Mouse (Mus musculus) megakaryocyte-erythroid progenitor cell, adult 5-6 weeks (primary cell): ENCODE data around the gene Gm20605. TPM values are rescaled to one million over a fixed set of nuclear protein-coding genes. Genes with fewer than 3 reads are reported as not detected.
"Not testable (repeated sequence)": the region's sequence is repeated elsewhere in the genome, so short reads cannot be mapped to it uniquely, and the experiment has no call there.

Source experiments
- ATAC-seq: replicated peaks from 2 replicates; pipeline ENCODE4 v1.8.0; 2016; ENCODE audit warnings: mild to moderate bottlenecking, inconsistent platforms; ENCODE audit not compliant: severe bottlenecking, poor library complexity, low FRiP score, low TSS enrichment
- total RNA-seq, 2 experiments: library from RNA; stranded (forward) in 1 of 2; stranded (reverse) in 1 of 2; fragments of 200-1000, 215-1000 nt in 1 of 2; fragments of >200 nt in 1 of 2; fragmentation: Nextera tagmentation in 1 of 2; gene quantifications; 2 replicates each; pipeline ENCODE4 v1.2.3; 2014 to 2017

Gene Gm20605
- total RNA-seq, 2 experiments from 2014 or later = 3.1 to 22.4 TPM

DNA sequence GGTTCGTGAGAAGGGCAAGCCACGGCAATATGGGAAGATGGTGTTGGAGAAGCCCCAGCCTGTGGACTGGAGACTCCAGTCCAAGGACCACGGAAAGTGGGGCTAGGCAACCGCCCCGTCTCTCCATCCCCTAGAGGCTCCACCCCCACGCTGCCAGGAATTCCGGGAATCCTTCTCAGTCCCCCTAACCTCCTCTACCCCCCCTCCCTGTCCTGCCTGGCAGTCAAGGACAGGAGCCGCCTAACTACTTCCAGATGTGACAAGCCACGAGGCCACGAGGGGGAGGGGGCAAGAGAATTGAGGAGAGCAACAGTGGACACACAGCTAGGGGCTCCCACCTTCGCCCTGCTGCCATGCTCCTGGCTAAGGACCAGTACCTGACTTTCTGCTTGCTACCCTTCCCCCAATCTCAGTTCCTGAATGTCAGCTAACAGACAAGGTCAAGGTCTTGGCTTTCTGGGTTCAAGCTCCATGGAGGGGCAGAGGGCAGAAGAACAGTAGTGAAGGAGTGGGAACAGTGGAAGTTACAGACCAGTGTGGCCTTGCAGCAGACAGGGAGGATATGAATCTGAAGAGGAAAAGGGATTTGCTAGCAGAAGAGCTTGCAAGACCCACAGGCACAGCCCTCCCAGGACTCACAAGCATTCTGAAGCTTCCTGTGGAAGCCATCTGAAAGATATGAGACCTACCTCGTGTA lies 18.3 kb upstream of the Gm20605 start:
- no peak for ATAC-seq

GRCm38 (mm10) chr5:137611245-137611602 lies 17.8 kb upstream of the Gm20605 start:
- ATAC-seq = no peak

- no peak for ATAC-seq
Measured at GRCm38 (mm10) chr5:137613076-137613475, 15.9 kb upstream of the Gm20605 start.

DNA sequence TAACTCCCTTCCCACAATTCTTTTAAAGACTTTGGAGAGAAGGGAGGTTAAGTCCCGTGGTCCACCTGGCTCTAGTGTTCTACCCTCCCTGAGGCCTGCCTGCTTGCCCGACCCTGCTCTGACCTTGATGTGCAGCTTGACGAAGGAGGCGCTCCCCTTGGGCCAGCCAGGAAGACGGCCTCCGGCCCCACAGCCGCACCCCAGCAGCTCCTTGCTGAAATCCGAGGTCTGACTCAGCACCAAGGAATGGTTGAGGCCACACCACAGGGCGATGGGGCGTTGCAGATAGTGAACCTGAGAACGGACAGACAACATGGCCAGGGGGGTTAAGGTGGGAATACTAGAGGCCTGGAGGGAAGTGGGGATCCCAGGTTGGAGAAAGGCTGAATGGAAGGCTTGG lies 15.4 kb upstream of the Gm20605 start, which contains the start of gene Pcolce:
Pcolce (minus strand) TSS at position 235 of the 400 bp plus-strand sequence.
- no peak for ATAC-seq

DNA sequence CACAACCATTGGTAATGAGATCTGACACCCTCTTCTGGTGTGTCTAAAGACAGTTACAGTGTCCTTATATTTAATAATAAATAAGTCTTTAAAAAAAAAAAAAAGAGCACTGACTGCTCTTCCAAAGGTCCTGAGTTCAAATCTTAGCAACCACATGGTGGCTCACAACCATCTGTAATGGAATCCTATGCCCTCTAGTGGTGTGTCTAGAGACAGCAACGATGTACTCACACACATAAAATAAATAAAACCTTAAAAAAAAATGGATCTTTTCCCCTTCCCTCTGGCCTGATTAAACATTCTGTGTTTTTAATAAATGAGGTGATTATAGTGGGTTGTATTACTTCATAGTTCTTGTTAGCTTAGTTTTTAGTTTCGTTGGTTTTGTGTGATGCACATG lies 14.1 kb upstream of the Gm20605 start:
- not testable (repeated sequence) for ATAC-seq

DNA sequence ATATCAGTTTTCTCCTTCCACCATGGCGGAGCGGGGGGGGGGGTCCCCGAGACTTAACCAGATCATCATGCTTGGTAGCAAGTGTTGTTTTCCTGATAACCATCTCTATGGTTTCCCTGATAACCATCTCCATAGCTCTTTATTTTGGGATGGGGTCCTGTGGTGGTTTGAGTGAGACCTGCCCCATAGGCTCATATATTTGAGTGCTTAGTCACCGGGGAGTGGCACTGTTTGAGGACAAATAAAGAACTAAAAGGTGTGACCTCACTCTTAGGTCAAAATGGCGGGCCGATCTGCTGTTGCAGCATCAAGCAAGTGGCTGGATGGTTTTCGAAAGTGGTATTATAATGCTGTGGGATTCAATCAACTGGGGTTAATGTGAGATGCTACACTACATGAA lies 13.6 kb upstream of the Gm20605 start:
- no peak for ATAC-seq

DNA sequence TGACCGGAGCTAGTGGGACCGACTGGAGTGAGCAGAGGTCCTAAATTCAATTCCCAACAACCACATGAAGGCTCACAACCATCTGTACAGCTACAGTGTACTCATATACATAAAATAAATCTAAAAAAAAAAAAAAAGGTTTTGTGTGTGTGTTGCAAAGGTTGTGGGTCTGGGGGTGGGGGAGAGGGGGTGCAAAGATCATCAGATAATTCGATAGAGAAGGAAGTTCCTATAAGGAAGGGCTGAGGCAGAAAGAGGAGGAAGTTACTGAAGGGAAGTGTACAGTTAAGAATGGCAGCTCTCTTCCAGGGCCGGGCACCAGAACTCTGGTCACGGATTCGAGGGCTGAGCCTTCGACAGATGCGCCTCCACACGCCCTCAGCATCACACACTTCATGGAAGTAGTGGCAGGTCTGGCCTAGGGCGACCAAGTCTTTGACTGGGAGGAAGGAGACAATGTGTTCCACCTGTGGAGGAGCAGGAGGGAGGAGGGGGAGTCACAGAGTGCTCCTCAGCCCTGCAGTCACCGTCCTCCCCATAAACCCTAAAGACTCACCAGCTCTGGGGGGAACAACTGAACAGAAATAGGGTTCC lies 4.9 kb upstream of the Gm20605 start:
- ATAC-seq = no peak

DNA sequence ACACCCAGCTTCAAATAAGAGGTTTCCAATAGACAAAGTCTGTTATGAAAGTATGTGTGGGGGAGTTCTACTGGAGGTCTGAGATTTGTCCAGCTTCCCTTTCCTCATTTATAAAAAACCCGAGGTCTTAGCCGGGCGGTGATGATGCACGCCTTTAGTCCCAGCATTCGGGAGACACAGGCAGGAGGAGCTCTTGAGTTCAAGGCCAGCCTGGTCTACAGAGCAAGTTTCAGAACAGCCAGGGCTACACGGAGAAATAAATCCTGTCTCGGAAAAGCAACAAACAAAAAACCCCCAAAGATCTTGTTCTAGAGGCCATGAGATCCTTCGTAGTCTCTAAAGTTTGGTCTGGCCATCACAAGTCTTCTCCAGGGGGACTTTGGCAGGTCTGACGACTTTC lies 984 bp upstream of the Gm20605 start:
- ATAC-seq = no peak

- ATAC-seq = peak; percentile 5; the same call in 1 of the 2 replicates
Measured at GRCm38 (mm10) chr5:137629306-137629721, 339 bp downstream of the Gm20605 start.

- ATAC-seq = no peak
Measured at GRCm38 (mm10) chr5:137629906-137630545, 1.1 kb downstream of the Gm20605 start.

- no peak for ATAC-seq
Measured at GRCm38 (mm10) chr5:137630602-137631001, 1.6 kb downstream of the Gm20605 start.

- ATAC-seq = no peak
Measured at GRCm38 (mm10) chr5:137631171-137631570, 2.2 kb downstream of the Gm20605 start.

- no peak for ATAC-seq
Measured at GRCm38 (mm10) chr5:137631591-137631990, 2.6 kb downstream of the Gm20605 start.

DNA sequence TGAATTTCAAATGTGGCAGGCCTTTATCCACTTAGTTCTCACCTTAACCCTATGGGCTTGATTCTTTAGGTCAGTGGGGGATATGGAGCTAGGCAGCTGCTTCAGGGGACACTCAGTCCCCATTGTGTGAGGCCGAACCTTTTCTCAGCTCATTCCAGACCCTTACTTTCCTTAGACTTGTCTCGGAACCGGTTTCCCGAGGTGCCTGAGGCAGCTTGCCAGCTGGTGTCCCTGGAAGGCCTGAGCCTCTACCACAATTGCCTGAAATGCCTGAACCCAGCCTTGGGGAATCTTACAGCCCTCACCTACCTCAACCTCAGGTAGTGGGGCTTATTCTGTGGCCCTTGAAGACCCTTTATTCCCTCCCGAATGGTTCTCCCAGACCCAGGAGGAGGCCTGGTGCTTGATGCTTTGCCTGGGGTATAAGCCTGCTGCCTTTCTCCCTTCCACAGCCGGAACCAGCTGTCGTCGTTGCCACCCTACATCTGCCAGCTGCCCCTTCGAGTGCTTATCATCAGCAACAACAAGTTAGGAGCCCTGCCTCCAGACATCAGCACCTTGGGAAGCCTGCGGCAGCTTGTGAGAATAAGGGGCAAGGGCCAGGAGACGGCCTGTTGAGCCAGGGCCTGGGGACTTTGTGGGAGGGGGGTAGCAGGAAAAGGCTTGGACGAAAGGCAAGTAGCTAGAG lies 4.6 kb downstream of the Gm20605 start:
- ATAC-seq = no peak

DNA sequence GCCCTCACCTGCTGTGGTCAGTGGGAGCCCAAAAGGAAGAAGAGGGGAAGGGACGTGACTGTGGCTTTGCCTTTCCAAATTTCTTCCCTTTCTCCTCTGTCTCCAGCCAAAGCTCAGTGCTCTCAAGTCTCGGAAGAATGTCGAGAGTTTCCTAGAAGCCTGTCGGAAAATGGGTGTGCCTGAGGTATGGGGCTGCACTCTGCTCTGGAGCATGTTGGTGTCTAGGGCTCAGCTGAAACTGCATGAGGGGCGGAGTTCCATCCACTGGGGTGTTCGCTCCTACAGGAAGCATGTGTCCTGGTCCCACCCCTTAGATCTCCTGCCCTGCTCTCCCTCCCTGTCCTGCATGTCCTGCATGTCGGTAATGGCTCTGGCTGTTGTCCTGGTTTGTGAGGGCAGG lies 10.5 kb downstream of the Gm20605 start:
- no peak for ATAC-seq

GRCm38 (mm10) chr5:137641054-137641453 lies 12.1 kb downstream of the Gm20605 start, which contains the start of gene Sap25:
Gene Sap25 (plus strand): TSS chr5:137641334.
- ATAC-seq = no peak

DNA sequence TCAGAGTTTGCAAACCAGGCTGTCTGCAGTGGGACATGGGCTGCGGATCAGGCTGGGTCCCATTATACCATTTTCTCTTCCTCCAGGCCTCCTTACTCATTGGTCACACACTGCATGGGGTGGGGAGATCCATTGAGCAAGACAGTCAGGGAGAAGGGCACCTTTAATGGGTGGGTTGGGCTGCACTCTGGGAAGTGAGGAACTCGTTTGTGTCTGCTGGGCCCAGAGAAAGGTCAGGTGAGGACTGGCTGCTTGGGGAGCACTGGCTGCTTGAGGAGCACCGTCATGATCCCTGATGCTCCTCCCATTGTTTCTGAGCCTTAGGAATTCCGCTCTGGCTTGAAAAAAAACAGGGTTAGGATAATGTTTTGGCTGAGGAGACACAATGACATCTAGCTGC lies 13.9 kb downstream of the Gm20605 start:
- no peak for ATAC-seq

GRCm38 (mm10) chr5:137644484-137644883 lies 15.5 kb downstream of the Gm20605 start:
- ATAC-seq = no peak

DNA sequence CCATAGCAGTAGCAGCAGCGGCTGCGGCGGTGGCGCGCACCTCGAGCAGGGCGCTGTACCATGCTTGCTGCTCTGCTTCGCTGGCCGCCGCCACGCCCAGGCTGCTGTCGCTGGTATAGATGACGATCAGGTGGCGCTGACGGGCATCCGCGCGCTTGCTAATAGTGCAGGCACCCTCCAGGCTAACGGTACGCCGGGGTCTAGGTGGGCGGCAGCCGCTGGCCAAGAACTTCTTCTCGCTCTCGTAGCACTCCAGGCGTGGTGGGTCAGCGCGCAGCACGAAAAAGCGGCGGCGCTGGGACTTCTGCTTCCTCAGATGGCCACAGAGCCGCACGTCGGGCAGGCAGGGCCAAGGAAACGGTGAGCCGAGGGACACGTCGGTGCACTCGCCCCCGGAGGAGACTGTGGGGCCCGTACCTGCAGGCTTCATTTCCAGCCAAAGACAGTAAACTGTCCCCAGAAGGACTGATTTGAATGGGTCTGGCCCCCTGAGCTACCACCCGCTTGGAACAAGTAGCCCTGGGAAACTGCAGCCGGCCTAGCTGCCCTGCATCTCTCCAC lies 16.2 kb downstream of the Gm20605 start:
- peak; percentile 60 for ATAC-seq

DNA sequence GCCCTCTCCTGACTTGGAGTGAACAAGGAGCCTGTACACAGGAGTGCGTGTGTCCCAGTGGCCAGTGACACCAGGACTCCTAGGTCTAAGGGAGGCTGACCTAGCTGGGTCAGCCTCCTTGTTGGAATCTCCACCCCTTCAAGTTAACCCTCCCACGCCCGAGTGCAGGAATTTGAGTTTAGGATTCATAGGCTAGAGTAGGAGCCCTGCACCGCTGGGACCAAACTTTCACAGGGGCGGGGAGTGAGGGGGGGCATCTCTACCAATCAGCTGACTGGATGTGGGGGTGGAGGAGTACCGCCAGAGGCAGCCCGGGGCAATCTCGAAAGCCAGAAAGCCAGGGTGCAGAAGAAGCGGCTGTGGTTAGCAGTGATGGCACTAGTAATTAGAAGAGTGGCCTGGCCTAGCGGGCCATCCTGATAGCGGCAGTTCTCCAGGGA lies 16.7 kb downstream of the Gm20605 start, which contains the start of gene Irs3:
Irs3 (minus strand) TSS at position 63 of the 440 bp plus-strand sequence.
- ATAC-seq = peak; percentile 62
